Mouse (Mus musculus): ENCODE data around the gene Inafm2.

- TF ChIP-seq CTCF (IDR thresholded peaks at IDR 0.05; ENCODE audit: low read depth) = no peak
- TF ChIP-seq EP300 (IDR thresholded peaks at IDR 0.05; ENCODE audit: low read depth) = no peak
These were observed 8.6 kb downstream of the Inafm2 start for GRCm38 (mm10) chr2:118754143-118754542.

Measured in liver, embryonic 14.5 days (tissue).